Mouse (Mus musculus): Measurements from ENCODE around the gene Jarid2. TPM values are rescaled to one million over a fixed set of nuclear protein-coding genes. Genes with fewer than 3 reads are reported as not detected.

The Jarid2 gene
- polyA plus RNA-seq, 1 experiment = 35.9 TPM

GRCm38 (mm10) chr13:44788352-44789125 is 59.3 kb downstream of the Jarid2 start:
- Histone ChIP-seq H3K4me1 (ENCODE audit: control insufficient read depth, insufficient read depth, low read length) (peaks cover 29% of the 10 kb centered on the region; the same call in 1 of the 2 replicates), H3K27me3 (ENCODE audit: control insufficient read depth, insufficient read depth, low read length) (no peaks in the 10 kb centered on the region), H3K4me3 (replicated peaks; ENCODE audit: insufficient read depth, low read depth, low read length) (no peak overlapping the region), H3K27ac (ENCODE audit: insufficient read depth, low read length) (no peak overlapping the region)
- 22% methylated on average over 9 of the region's 9 CpGs for WGBS
- DNase-seq = no peak
- TF ChIP-seq CTCF (IDR thresholded peaks at IDR 0.05; ENCODE audit: borderline replicate concordance, insufficient read depth, low read depth, low read length) (no peak), POLR2A (IDR thresholded peaks at IDR 0.05; ENCODE audit: borderline replicate concordance, insufficient read depth, low read length) (no peak)

- peaks cover 31% of the 10 kb centered on the region; the same call in 1 of the 2 replicates for H3K4me1 ChIP-seq (ENCODE audit: control insufficient read depth, insufficient read depth, low read length)
- no peak overlapping the region for H3K4me3 ChIP-seq (replicated peaks; ENCODE audit: insufficient read depth, low read depth, low read length)
- H3K27ac ChIP-seq (ENCODE audit: insufficient read depth, low read length) = no peak overlapping the region
- H3K27me3 ChIP-seq (ENCODE audit: control insufficient read depth, insufficient read depth, low read length) = no peaks in the 10 kb centered on the region
- no peak for DNase-seq
- TF ChIP-seq POLR2A (IDR thresholded peaks at IDR 0.05; ENCODE audit: borderline replicate concordance, insufficient read depth, low read length) (no peak), CTCF (IDR thresholded peaks at IDR 0.05; ENCODE audit: borderline replicate concordance, insufficient read depth, low read depth, low read length) (no peak)
- WGBS = 25% methylated on average over 2 of the region's 2 CpGs
These were observed 60.7 kb downstream of the Jarid2 start for GRCm38 (mm10) chr13:44789982-44790381.

GRCm38 (mm10) chr13:44792361-44792892 is 63.2 kb downstream of the Jarid2 start:
- peaks cover 39% of the 10 kb centered on the region for H3K4me1 ChIP-seq (ENCODE audit: control insufficient read depth, insufficient read depth, low read length)
- H3K4me3 ChIP-seq (replicated peaks; ENCODE audit: insufficient read depth, low read depth, low read length) = no peak overlapping the region
- no peak for DNase-seq
- no peaks in the 10 kb centered on the region for H3K27me3 ChIP-seq (ENCODE audit: control insufficient read depth, insufficient read depth, low read length)
- 20% methylated on average over 3 of the region's 3 CpGs for WGBS
- H3K27ac ChIP-seq (ENCODE audit: insufficient read depth, low read length) = no peak overlapping the region
- TF ChIP-seq POLR2A (IDR thresholded peaks at IDR 0.05; ENCODE audit: borderline replicate concordance, insufficient read depth, low read length) = no peak
- no peak for TF ChIP-seq CTCF (IDR thresholded peaks at IDR 0.05; ENCODE audit: borderline replicate concordance, insufficient read depth, low read depth, low read length)

- Histone ChIP-seq H3K27me3 (ENCODE audit: control insufficient read depth, insufficient read depth, low read length) (no peaks in the 10 kb centered on the region), H3K4me1 (ENCODE audit: control insufficient read depth, insufficient read depth, low read length) (peaks cover 27% of the 10 kb centered on the region), H3K4me3 (replicated peaks; ENCODE audit: insufficient read depth, low read depth, low read length) (no peak overlapping the region), H3K27ac (ENCODE audit: insufficient read depth, low read length) (peak overlapping the region; percentile 65; the same call in 1 of the 2 replicates)
- no peak for DNase-seq
- 19% methylated on average over 3 of the region's 3 CpGs for WGBS
- TF ChIP-seq CTCF (IDR thresholded peaks at IDR 0.05; ENCODE audit: borderline replicate concordance, insufficient read depth, low read depth, low read length) = no peak
- no peak for TF ChIP-seq POLR2A (IDR thresholded peaks at IDR 0.05; ENCODE audit: borderline replicate concordance, insufficient read depth, low read length)
These were observed 66.6 kb downstream of the Jarid2 start for GRCm38 (mm10) chr13:44795891-44796290.

- Histone ChIP-seq H3K4me1 (ENCODE audit: control insufficient read depth, insufficient read depth, low read length) (peaks cover 23% of the 10 kb centered on the region), H3K27me3 (ENCODE audit: control insufficient read depth, insufficient read depth, low read length) (no peaks in the 10 kb centered on the region), H3K4me3 (replicated peaks; ENCODE audit: insufficient read depth, low read depth, low read length) (no peak overlapping the region), H3K27ac (ENCODE audit: insufficient read depth, low read length) (no peak overlapping the region)
- TF ChIP-seq POLR2A (IDR thresholded peaks at IDR 0.05; ENCODE audit: borderline replicate concordance, insufficient read depth, low read length) = no peak
- TF ChIP-seq CTCF (IDR thresholded peaks at IDR 0.05; ENCODE audit: borderline replicate concordance, insufficient read depth, low read depth, low read length) = no peak
- WGBS = 23% methylated on average over 2 of the region's 2 CpGs
- peak; percentile 42 to 45 for DNase-seq
These were observed 67.5 kb downstream of the Jarid2 start for GRCm38 (mm10) chr13:44796775-44797174.

- Histone ChIP-seq H3K27me3 (ENCODE audit: control insufficient read depth, insufficient read depth, low read length) (no peaks in the 10 kb centered on the region), H3K4me1 (ENCODE audit: control insufficient read depth, insufficient read depth, low read length) (peaks cover 18% of the 10 kb centered on the region), H3K27ac (ENCODE audit: insufficient read depth, low read length) (no peak overlapping the region), H3K4me3 (replicated peaks; ENCODE audit: insufficient read depth, low read depth, low read length) (no peak overlapping the region)
- DNase-seq = no peak
- WGBS = 68% methylated on average over 3 of the region's 3 CpGs
- no peak for TF ChIP-seq POLR2A (IDR thresholded peaks at IDR 0.05; ENCODE audit: borderline replicate concordance, insufficient read depth, low read length)
- no peak for TF ChIP-seq CTCF (IDR thresholded peaks at IDR 0.05; ENCODE audit: borderline replicate concordance, insufficient read depth, low read depth, low read length)
These were observed 69.0 kb downstream of the Jarid2 start for GRCm38 (mm10) chr13:44798280-44798679.

- Histone ChIP-seq H3K27ac (ENCODE audit: insufficient read depth, low read length) (no peak overlapping the region), H3K4me1 (ENCODE audit: control insufficient read depth, insufficient read depth, low read length) (peaks cover 18% of the 10 kb centered on the region), H3K27me3 (ENCODE audit: control insufficient read depth, insufficient read depth, low read length) (no peaks in the 10 kb centered on the region), H3K4me3 (replicated peaks; ENCODE audit: insufficient read depth, low read depth, low read length) (no peak overlapping the region)
- DNase-seq = no peak
- TF ChIP-seq CTCF (IDR thresholded peaks at IDR 0.05; ENCODE audit: borderline replicate concordance, insufficient read depth, low read depth, low read length) (no peak), POLR2A (IDR thresholded peaks at IDR 0.05; ENCODE audit: borderline replicate concordance, insufficient read depth, low read length) (no peak)
These were observed 69.9 kb downstream of the Jarid2 start for GRCm38 (mm10) chr13:44799166-44799565.

- no peak for DNase-seq
- Histone ChIP-seq H3K4me1 (ENCODE audit: control insufficient read depth, insufficient read depth, low read length) (peaks cover 15% of the 10 kb centered on the region), H3K4me3 (replicated peaks; ENCODE audit: insufficient read depth, low read depth, low read length) (no peak overlapping the region), H3K27me3 (ENCODE audit: control insufficient read depth, insufficient read depth, low read length) (no peaks in the 10 kb centered on the region), H3K27ac (ENCODE audit: insufficient read depth, low read length) (no peak overlapping the region)
- WGBS = 50% methylated on average over 7 of the region's 7 CpGs
- TF ChIP-seq POLR2A (IDR thresholded peaks at IDR 0.05; ENCODE audit: borderline replicate concordance, insufficient read depth, low read length) = no peak
These were observed 70.8 kb downstream of the Jarid2 start for GRCm38 (mm10) chr13:44800059-44800458.

Data from cerebellum, adult 2 months (tissue).